Mouse (Mus musculus) erythroblast, embryonic 14.5 days (primary cell): Measurements from ENCODE around the gene Mtr.

Experiments
- GATA1 ChIP-seq: IDR thresholded peaks from 2 replicates; pipeline ENCODE4 v1.6.1; 2012; ENCODE audit warnings: low read length, inconsistent platforms, mixed read lengths
- TAL1 ChIP-seq: IDR thresholded peaks from 3 replicates; pipeline ENCODE4 v1.6.1; 2012; ENCODE audit warnings: low read length, inconsistent platforms, mixed read lengths

DNA sequence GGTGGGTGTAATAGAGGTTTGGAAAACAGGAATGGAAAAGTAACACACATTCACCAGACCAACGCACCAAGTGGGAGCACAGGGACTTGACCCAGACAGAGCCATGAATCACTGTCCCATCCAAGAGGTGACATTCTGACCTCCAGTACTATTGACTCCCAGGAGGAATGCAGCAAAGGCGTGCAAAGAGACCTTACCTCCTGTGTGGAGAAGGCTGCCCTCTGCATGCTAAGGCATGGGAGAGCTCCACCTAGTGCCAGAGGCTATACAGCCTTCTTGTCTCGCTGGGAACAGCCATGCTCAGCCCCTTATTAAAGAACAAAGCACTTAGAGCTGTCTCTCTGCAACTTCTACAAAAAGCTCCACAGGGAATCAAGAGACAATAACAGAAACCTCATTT, 9.2 kb upstream of the Mtr start:
- TF ChIP-seq TAL1: no peak
- TF ChIP-seq GATA1: no peak
